Mouse (Mus musculus) cerebellum, adult 9-11 months (tissue): ENCODE data around the gene Olfr345.

Source experiments
- DNase-seq: peaks from one replicate; pipeline ENCODE4 v3.0.0; 2022

Olfr345 gene

DNA sequence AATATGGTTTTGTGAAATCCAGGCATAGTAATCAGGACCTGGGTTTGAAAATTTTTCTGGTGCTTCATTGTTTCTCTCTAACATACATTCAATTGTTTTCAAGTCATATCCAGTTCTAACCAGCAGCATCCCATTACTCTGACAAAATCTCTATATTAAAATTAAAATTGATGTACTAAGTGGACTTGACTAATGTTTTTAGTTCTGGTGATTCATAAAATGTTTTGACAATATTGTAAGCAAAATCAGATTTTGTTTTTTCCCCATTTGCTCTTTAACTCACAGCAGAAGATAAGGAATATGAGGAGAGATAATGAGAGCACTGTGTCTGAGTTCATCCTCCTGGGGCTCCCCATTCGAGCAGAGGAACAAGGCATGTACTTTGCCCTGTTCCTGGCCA, at the start of gene Olfr345:
TSS of gene Olfr345 (plus strand) at position 301 of the 400 bp plus-strand sequence.
- no peak for DNase-seq

DNA sequence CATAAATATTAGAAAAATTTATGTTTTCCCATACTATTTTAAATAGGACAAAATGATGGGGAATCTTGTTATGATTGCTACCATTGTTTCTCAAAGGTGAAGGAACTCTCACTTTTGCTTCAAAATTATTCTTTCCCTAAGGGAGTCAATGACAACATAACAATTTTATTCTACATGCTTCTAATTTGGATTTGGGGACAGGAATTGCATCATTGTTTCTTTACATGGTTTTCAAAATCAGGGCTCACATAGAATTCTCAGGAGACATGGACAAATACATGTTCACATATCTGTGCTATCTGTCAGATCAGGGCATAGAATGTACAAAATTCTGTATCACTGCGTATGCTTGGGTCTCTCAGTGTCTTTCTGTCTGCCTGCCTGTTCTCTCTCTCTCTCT, 45.6 kb downstream of the Olfr345 start, which contains the start of gene Olfr346:
TSS of gene Olfr346 (plus strand) at position 301 of the 400 bp plus-strand sequence.
- DNase-seq, result no peak
